Mouse (Mus musculus) thymus, postnatal 4 days (tissue): Measurements from ENCODE around the gene Slc6a5.

Source experiments
- DNase-seq: peaks from one replicate; pipeline ENCODE4 v3.0.0; 2021

Gene Slc6a5

DNA sequence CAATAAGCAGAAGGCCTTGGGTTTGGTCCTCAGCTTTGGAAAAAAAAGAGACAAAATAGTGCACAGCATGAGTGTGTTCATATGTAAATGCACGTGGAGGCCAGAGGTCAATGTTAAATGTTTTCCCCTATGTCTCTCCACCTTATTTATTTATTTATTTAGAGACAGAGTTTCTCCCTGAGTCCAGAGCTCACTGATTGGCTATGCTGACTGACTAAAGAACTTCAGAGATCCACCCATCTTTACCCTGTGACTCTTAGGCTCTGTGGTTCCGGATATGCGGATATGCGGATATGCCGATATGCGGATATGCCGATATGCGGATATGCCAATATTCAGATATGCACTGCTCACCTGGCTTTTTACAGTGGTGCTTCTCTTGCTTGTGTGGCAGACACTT lies 76.0 kb downstream of the Slc6a5 start:
- no peak for DNase-seq

DNA sequence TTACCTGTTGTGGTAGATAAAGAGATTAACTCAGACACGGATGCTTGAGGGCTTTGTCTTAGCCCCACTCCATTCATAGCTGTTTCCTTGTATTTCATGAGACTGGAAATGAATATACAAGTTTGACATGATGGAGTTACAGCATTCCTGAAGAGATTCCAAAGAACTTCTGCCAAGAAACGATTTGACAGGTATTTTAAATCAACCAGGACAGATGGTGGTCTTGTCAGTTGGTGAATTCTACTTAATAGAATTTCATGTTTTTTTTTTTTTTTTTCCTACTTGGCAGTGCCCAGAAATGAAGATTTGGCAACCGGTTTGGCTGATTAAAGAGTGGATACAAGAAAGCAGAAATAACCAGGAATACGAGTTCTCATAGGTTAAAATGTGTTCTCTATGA lies 89.4 kb downstream of the Slc6a5 start:
- no peak for DNase-seq

DNA sequence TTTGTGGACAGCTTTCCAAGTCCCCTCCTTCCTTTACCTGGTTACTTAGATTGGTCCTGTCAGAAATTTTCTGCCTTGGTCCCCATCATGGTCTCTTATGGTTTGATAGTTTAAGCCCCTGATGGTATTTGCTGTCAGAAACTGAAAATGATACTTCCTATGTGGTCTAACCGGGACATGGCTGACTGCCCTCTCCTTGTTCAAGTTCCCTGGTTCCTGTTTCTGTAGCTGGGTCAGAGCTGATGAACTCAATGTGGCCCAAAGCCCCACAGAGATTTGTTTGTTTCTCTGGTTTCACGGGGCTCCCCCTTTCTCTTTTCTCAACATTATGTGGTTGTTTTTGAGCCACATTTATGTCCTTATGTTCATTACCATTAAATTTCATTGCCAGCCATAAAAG lies 95.3 kb downstream of the Slc6a5 start:
- no peak for DNase-seq
